Mouse (Mus musculus): ENCODE data around the gene Dedd2. TPM values are rescaled to one million over a fixed set of nuclear protein-coding genes. Genes with fewer than 3 reads are reported as not detected.
A peak's percentile ranks its signal among the peaks of the same experiment; 100 is the strongest.

The Dedd2 gene
- polyA plus RNA-seq, 1 experiment from 2014 or later: 10.8 TPM

GRCm38 (mm10) chr7:25195148-25195547 lies 25.3 kb downstream of the Dedd2 start:
- Histone ChIP-seq H3K27ac (ENCODE audit: low read depth, low read length) (no peak overlapping the region), H3K4me1 (ENCODE audit: control insufficient read depth, insufficient read depth, low read length) (no peaks in the 10 kb centered on the region), H3K9ac (ENCODE audit: low read length) (no peak overlapping the region), H3K36me3 (ENCODE audit: control insufficient read depth, insufficient read depth, low read length) (no peaks in the 10 kb centered on the region), H3K27me3 (replicated peaks; ENCODE audit: control insufficient read depth, insufficient read depth, low read length) (no peaks in the 10 kb centered on the region), H3K4me2 (ENCODE audit: low read length) (no peak overlapping the region), H3K4me3 (ENCODE audit: low read depth, low read length) (no peak overlapping the region), H3K9me3 (replicated peaks; ENCODE audit: control insufficient read depth, low read length) (no peaks in the 10 kb centered on the region)
- ATAC-seq (no peak), DNase-seq (ENCODE audit: low spot score) (no peak)
- WGBS: 76% methylated on average over 3 of the region's 3 CpGs

GRCm38 (mm10) chr7:25192110-25192509 lies 28.3 kb downstream of the Dedd2 start:
- Histone ChIP-seq H3K27ac (ENCODE audit: low read depth, low read length) (no peak overlapping the region), H3K36me3 (ENCODE audit: control insufficient read depth, insufficient read depth, low read length) (no peaks in the 10 kb centered on the region), H3K4me1 (ENCODE audit: control insufficient read depth, insufficient read depth, low read length) (no peaks in the 10 kb centered on the region), H3K9me3 (replicated peaks; ENCODE audit: control insufficient read depth, low read length) (no peaks in the 10 kb centered on the region), H3K4me3 (ENCODE audit: low read depth, low read length) (no peak overlapping the region), H3K4me2 (ENCODE audit: low read length) (no peak overlapping the region), H3K9ac (ENCODE audit: low read length) (no peak overlapping the region), H3K27me3 (replicated peaks; ENCODE audit: control insufficient read depth, insufficient read depth, low read length) (no peaks in the 10 kb centered on the region)
- no peak for ATAC-seq
- WGBS: 83% methylated on average over 8 of the region's 8 CpGs
- peak; percentile 22 for DNase-seq (ENCODE audit: low spot score)

- H3K9ac ChIP-seq (ENCODE audit: low read length): no peak overlapping the region
- WGBS: 92% methylated on average over 11 of the region's 11 CpGs
Observed at GRCm38 (mm10) chr7:25190806-25191205, 29.6 kb downstream of the Dedd2 start.

GRCm38 (mm10) chr7:25187662-25188650 lies 32.5 kb downstream of the Dedd2 start:
- Histone ChIP-seq H3K9me3 (replicated peaks; ENCODE audit: control insufficient read depth, low read length) (no peaks in the 10 kb centered on the region), H3K36me3 (ENCODE audit: control insufficient read depth, insufficient read depth, low read length) (no peaks in the 10 kb centered on the region), H3K4me3 (ENCODE audit: low read depth, low read length) (no peak overlapping the region), H3K27ac (ENCODE audit: low read depth, low read length) (no peak overlapping the region), H3K4me1 (ENCODE audit: control insufficient read depth, insufficient read depth, low read length) (no peaks in the 10 kb centered on the region), H3K9ac (ENCODE audit: low read length) (no peak overlapping the region), H3K4me2 (ENCODE audit: low read length) (no peak overlapping the region), H3K27me3 (replicated peaks; ENCODE audit: control insufficient read depth, insufficient read depth, low read length) (peaks cover 8% of the 10 kb centered on the region)
- DNase-seq (ENCODE audit: low spot score) (peak; percentile 92), ATAC-seq (peak; percentile 86)
- WGBS: 31% methylated on average over 21 of the region's 21 CpGs

More at GRCm38 (mm10) chr7:25190806-25191205, 29.6 kb downstream of the Dedd2 start:
- Histone ChIP-seq H3K9me3 (replicated peaks; ENCODE audit: control insufficient read depth, low read length) (no peaks in the 10 kb centered on the region), H3K36me3 (ENCODE audit: control insufficient read depth, insufficient read depth, low read length) (no peaks in the 10 kb centered on the region), H3K4me2 (ENCODE audit: low read length) (no peak overlapping the region), H3K27ac (ENCODE audit: low read depth, low read length) (no peak overlapping the region), H3K4me1 (ENCODE audit: control insufficient read depth, insufficient read depth, low read length) (no peaks in the 10 kb centered on the region), H3K4me3 (ENCODE audit: low read depth, low read length) (no peak overlapping the region), H3K27me3 (replicated peaks; ENCODE audit: control insufficient read depth, insufficient read depth, low read length) (no peaks in the 10 kb centered on the region)
- DNase-seq (ENCODE audit: low spot score): no peak
- no peak for ATAC-seq

- DNase-seq (ENCODE audit: low spot score): no peak
- WGBS: 87% methylated on average over 6 of the region's 6 CpGs
- no peak overlapping the region for H3K4me2 ChIP-seq (ENCODE audit: low read length)
- no peaks in the 10 kb centered on the region for H3K9me3 ChIP-seq (replicated peaks; ENCODE audit: control insufficient read depth, low read length)
- H3K4me3 ChIP-seq (ENCODE audit: low read depth, low read length): no peak overlapping the region
- no peaks in the 10 kb centered on the region for H3K36me3 ChIP-seq (ENCODE audit: control insufficient read depth, insufficient read depth, low read length)
- H3K4me1 ChIP-seq (ENCODE audit: control insufficient read depth, insufficient read depth, low read length): 0 out of 2 replicates have a peak, but pooled peaks cover 2% of the 10 kb centered on the region
- H3K27me3 ChIP-seq (replicated peaks; ENCODE audit: control insufficient read depth, insufficient read depth, low read length): peaks cover 29% of the 10 kb centered on the region
- no peak overlapping the region for H3K9ac ChIP-seq (ENCODE audit: low read length)
- H3K27ac ChIP-seq (ENCODE audit: low read depth, low read length): no peak overlapping the region
- no peak for ATAC-seq
Observed at GRCm38 (mm10) chr7:25184091-25184490, 36.3 kb downstream of the Dedd2 start.

- no peak overlapping the region for H3K27ac ChIP-seq (ENCODE audit: low read depth, low read length)
- peaks cover 11% of the 10 kb centered on the region; the same call in 1 of the 2 replicates for H3K4me1 ChIP-seq (ENCODE audit: control insufficient read depth, insufficient read depth, low read length)
- ATAC-seq (no peak), DNase-seq (ENCODE audit: low spot score) (peak; percentile 37)
- H3K36me3 ChIP-seq (ENCODE audit: control insufficient read depth, insufficient read depth, low read length): no peaks in the 10 kb centered on the region
- H3K9me3 ChIP-seq (replicated peaks; ENCODE audit: control insufficient read depth, low read length): no peaks in the 10 kb centered on the region
- peaks cover 29% of the 10 kb centered on the region for H3K27me3 ChIP-seq (replicated peaks; ENCODE audit: control insufficient read depth, insufficient read depth, low read length)
- H3K4me3 ChIP-seq (ENCODE audit: low read depth, low read length): peak overlapping the region; percentile 22
- H3K4me2 ChIP-seq (ENCODE audit: low read length): peak overlapping the region; percentile 47
- WGBS: 4% methylated on average over 21 of the region's 21 CpGs
- peak overlapping the region; percentile 38 for H3K9ac ChIP-seq (ENCODE audit: low read length)
Observed at GRCm38 (mm10) chr7:25181814-25182213, 38.6 kb downstream of the Dedd2 start.

- peak; percentile 47 for DNase-seq (ENCODE audit: low spot score)
- Histone ChIP-seq H3K9me3 (replicated peaks; ENCODE audit: control insufficient read depth, low read length) (no peaks in the 10 kb centered on the region), H3K4me1 (ENCODE audit: control insufficient read depth, insufficient read depth, low read length) (peaks cover 12% of the 10 kb centered on the region; the same call in 1 of the 2 replicates), H3K4me2 (ENCODE audit: low read length) (peak overlapping the region; percentile 47), H3K36me3 (ENCODE audit: control insufficient read depth, insufficient read depth, low read length) (no peaks in the 10 kb centered on the region), H3K4me3 (ENCODE audit: low read depth, low read length) (peak overlapping the region; percentile 22), H3K27ac (ENCODE audit: low read depth, low read length) (no peak overlapping the region), H3K9ac (ENCODE audit: low read length) (peak overlapping the region; percentile 38), H3K27me3 (replicated peaks; ENCODE audit: control insufficient read depth, insufficient read depth, low read length) (peaks cover 29% of the 10 kb centered on the region)
- ATAC-seq: no peak
- WGBS: under 1% methylated on average over 15 of the region's 15 CpGs
Observed at GRCm38 (mm10) chr7:25181331-25181790, 39.1 kb downstream of the Dedd2 start.

GRCm38 (mm10) chr7:25180512-25180911 lies 39.9 kb downstream of the Dedd2 start:
- 4% methylated on average over 6 of the region's 6 CpGs for WGBS
- Histone ChIP-seq H3K4me3 (ENCODE audit: low read depth, low read length) (peak overlapping the region; percentile 47), H3K27me3 (replicated peaks; ENCODE audit: control insufficient read depth, insufficient read depth, low read length) (peaks cover 29% of the 10 kb centered on the region), H3K36me3 (ENCODE audit: control insufficient read depth, insufficient read depth, low read length) (no peaks in the 10 kb centered on the region), H3K4me1 (ENCODE audit: control insufficient read depth, insufficient read depth, low read length) (peaks cover 15% of the 10 kb centered on the region; the same call in 1 of the 2 replicates), H3K9ac (ENCODE audit: low read length) (peak overlapping the region; percentile 83; the same call in 1 of the 2 replicates), H3K9me3 (replicated peaks; ENCODE audit: control insufficient read depth, low read length) (no peaks in the 10 kb centered on the region), H3K27ac (ENCODE audit: low read depth, low read length) (peak overlapping the region; percentile 97; the same call in 1 of the 2 replicates), H3K4me2 (ENCODE audit: low read length) (peak overlapping the region; percentile 71)
- ATAC-seq: no peak
- no peak for DNase-seq (ENCODE audit: low spot score)
